Mouse (Mus musculus) kidney, embryonic 15.5 days (tissue): Measurements from ENCODE around the gene Polr2h. TPM values are rescaled to one million over a fixed set of nuclear protein-coding genes. Genes with fewer than 3 reads are reported as not detected.
A peak's percentile ranks its signal among the peaks of the same experiment; 100 is the strongest.

ENCODE experiments used
- ATAC-seq: fragments of 200-750 bp; cut with Nextera tagmentation; replicated peaks from 2 replicates; pipeline ENCODE4 v1.8.0; 2017; ENCODE audit warnings: moderate TSS enrichment; ENCODE audit not compliant: low FRiP score
- H3K27ac ChIP-seq: fragments of 300-500 bp; sonication (generic); 2 replicates; pipeline ENCODE4 v1.5.1; 2015; ENCODE audit warnings: mild to moderate bottlenecking, inconsistent platforms
- H3K27me3 ChIP-seq: fragments of 300-500 bp; sonication (generic); 2 replicates; pipeline ENCODE4 v1.6.1; 2015; ENCODE audit warnings: inconsistent platforms
- H3K36me3 ChIP-seq: fragments of 300-500 bp; sonication (generic); 2 replicates; pipeline ENCODE4 v1.6.1; 2015; ENCODE audit warnings: inconsistent platforms
- H3K4me1 ChIP-seq: fragments of 300-500 bp; sonication (generic); 2 replicates; pipeline ENCODE4 v1.6.1; 2015; ENCODE audit warnings: inconsistent platforms
- H3K4me2 ChIP-seq: fragments of 300-500 bp; sonication (generic); 2 replicates; pipeline ENCODE4 v1.6.1; 2015; ENCODE audit warnings: moderate library complexity, mild to moderate bottlenecking, inconsistent platforms
- H3K4me3 ChIP-seq: fragments of 300-500 bp; sonication (generic); replicated peaks from 2 replicates; pipeline ENCODE4 v1.5.1; 2015; ENCODE audit warnings: mild to moderate bottlenecking, inconsistent platforms
- H3K9ac ChIP-seq: fragments of 300-500 bp; sonication (generic); 2 replicates; pipeline ENCODE4 v1.6.1; 2015; ENCODE audit warnings: mild to moderate bottlenecking, inconsistent platforms
- H3K9me3 ChIP-seq: fragments of 300-500 bp; sonication (generic); replicated peaks from 2 replicates; pipeline ENCODE4 v1.6.1; 2016; ENCODE audit warnings: inconsistent platforms
- WGBS: fragments of 180-500 bp; shearing (Covaris S2); methylation state at CpG from one replicate; pipeline ENCODE4 v1.1.7; 2015; ENCODE audit warnings: mixed read lengths; 5-methylcytosine and 5-hydroxymethylcytosine counted together
- polyA plus RNA-seq: library from polyadenylated mRNA; unstranded; fragments of >200 nt; fragmentation: Nextera tagmentation; extraction: Ambion mirVana; gene quantifications from 2 replicates; pipeline ENCODE4 v1.2.1, GENCODE M21; 2015

Polr2h gene
- polyA plus RNA-seq, 1 experiment from 2014 or later = 116 TPM

- H3K9ac ChIP-seq = no peak overlapping the region
- peaks cover 31% of the 10 kb centered on the region for H3K4me1 ChIP-seq
- H3K4me3 ChIP-seq = no peak overlapping the region
- peaks cover 70% of the 10 kb centered on the region for H3K36me3 ChIP-seq
- 92% methylated on average over 3 of the region's 3 CpGs for WGBS
- H3K9me3 ChIP-seq = no peaks in the 10 kb centered on the region
- H3K4me2 ChIP-seq = no peak overlapping the region
- H3K27me3 ChIP-seq = no peaks in the 10 kb centered on the region
- no peak for ATAC-seq
- no peak overlapping the region for H3K27ac ChIP-seq
These were observed 26.7 kb upstream of the Polr2h start for GRCm38 (mm10) chr16:20690774-20691173.

DNA sequence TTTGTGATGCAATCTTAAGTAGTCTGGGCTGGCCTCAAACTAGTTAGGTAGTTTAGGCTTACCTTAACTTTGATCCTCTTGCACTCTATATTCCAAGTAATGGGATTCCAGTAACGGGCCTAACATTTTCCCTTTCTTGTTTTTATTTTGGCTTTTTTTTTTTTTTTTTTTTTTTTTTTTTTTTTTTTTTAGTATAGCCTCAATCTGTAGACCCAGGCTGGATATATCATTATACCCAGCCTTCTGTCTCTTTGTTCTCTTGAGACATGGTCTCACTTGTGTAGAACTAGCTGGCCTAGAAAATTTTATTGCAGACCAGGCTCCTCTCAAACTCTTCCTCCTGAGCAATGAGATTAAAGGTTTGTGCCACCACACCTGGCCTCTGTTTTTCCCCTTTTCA lies 25.8 kb upstream of the Polr2h start:
- Histone ChIP-seq H3K27ac (no peak overlapping the region), H3K9ac (no peak overlapping the region), H3K4me2 (no peak overlapping the region), H3K9me3 (no peaks in the 10 kb centered on the region), H3K36me3 (peaks cover 61% of the 10 kb centered on the region), H3K4me3 (no peak overlapping the region), H3K27me3 (peaks cover 4% of the 10 kb centered on the region; the same call in 1 of the 2 replicates), H3K4me1 (peaks cover 40% of the 10 kb centered on the region)
- WGBS = 67% methylated on average over 1 of the region's 1 CpGs
- ATAC-seq = no peak

DNA sequence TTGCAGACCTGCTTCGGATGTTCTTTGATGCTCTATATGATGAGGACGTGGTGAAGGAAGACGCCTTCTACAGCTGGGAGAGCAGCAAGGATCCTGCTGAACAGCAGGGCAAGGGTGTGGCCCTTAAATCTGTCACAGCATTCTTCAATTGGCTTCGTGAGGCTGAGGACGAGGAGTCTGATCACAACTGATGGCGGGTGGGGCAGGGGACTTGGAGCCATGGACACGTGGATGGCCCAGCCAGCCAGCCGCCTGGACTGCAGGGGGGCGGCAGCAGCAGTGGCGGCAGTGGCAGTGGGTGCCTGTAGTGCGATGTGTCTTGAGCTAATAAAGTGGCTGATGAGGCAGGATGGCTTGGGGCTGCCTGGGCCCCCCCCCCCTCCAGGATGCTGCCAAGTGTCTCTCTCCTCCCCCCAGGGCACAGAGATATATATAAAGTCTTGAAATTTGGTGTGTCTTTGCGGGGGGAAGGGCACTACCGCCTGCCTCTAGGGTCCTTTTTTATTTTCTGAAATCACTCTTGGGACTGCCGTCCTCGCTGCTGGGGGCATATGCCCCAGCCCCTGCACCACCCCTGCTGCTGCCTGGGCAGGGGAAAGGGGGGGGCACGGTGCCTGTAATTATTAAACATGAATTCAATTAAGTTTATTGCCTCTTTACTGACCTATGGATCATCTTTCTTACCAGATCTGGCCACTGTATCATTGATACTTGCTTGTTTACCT lies 25.1 kb upstream of the Polr2h start:
- Histone ChIP-seq H3K27me3 (peaks cover 4% of the 10 kb centered on the region; the same call in 1 of the 2 replicates), H3K36me3 (peaks cover 53% of the 10 kb centered on the region), H3K27ac (peak overlapping the region; percentile 93; the same call in 1 of the 2 replicates), H3K4me2 (peak overlapping the region; percentile 90; the same call in 1 of the 2 replicates), H3K9ac (no peak overlapping the region), H3K4me1 (peaks cover 40% of the 10 kb centered on the region), H3K9me3 (no peaks in the 10 kb centered on the region), H3K4me3 (peak overlapping the region; percentile 65)
- no peak for ATAC-seq
- WGBS = 44% methylated on average over 16 of the region's 16 CpGs

- peak within 1 kb of the TSS; percentile 93 for H3K27ac ChIP-seq
- H3K4me3 ChIP-seq = peak within 1 kb of the TSS; percentile 65
- peak within 1 kb of the TSS; percentile 72 for H3K9ac ChIP-seq
- H3K36me3 ChIP-seq = peaks cover 45% of the 10 kb centered on the region
- H3K4me2 ChIP-seq = peak within 1 kb of the TSS; percentile 90
- H3K9me3 ChIP-seq = no peaks in the 10 kb centered on the region
- peaks cover 40% of the 10 kb centered on the region for H3K4me1 ChIP-seq
- ATAC-seq = peak; percentile 96
- H3K27me3 ChIP-seq = peaks cover 4% of the 10 kb centered on the region; the same call in 1 of the 2 replicates
- under 1% methylated on average over 37 of the region's 37 CpGs for WGBS
These were observed 24.3 kb upstream of the Polr2h start, which contains the start of gene Fam131a for GRCm38 (mm10) chr16:20693111-20693701. Fam131a (plus strand) TSS chr16:20693241.

- WGBS = 74% methylated on average over 8 of the region's 8 CpGs
- H3K27ac ChIP-seq = 0 out of 2 replicates have a peak overlapping the region, but pooled peaks have one; percentile 33
- no peak overlapping the region for H3K9ac ChIP-seq
- H3K4me3 ChIP-seq = 0 out of 2 replicates have a peak overlapping the region, but pooled peaks have one; percentile 37
- peaks cover 35% of the 10 kb centered on the region for H3K36me3 ChIP-seq
- peak overlapping the region; percentile 62 for H3K4me2 ChIP-seq
- H3K27me3 ChIP-seq = peaks cover 4% of the 10 kb centered on the region; the same call in 1 of the 2 replicates
- H3K9me3 ChIP-seq = no peaks in the 10 kb centered on the region
- no peak for ATAC-seq
- H3K4me1 ChIP-seq = peaks cover 40% of the 10 kb centered on the region
These were observed 22.7 kb upstream of the Polr2h start for GRCm38 (mm10) chr16:20694781-20695180.

- Histone ChIP-seq H3K36me3 (peaks cover 29% of the 10 kb centered on the region), H3K9me3 (no peaks in the 10 kb centered on the region), H3K27me3 (peaks cover 4% of the 10 kb centered on the region; the same call in 1 of the 2 replicates), H3K9ac (0 out of 2 replicates have a peak overlapping the region, but pooled peaks have one; percentile 10), H3K4me2 (peak overlapping the region; percentile 62), H3K4me1 (peaks cover 45% of the 10 kb centered on the region), H3K4me3 (peak overlapping the region; percentile 37), H3K27ac (0 out of 2 replicates have a peak overlapping the region, but pooled peaks have one; percentile 13)
- 3% methylated on average over 46 of the region's 46 CpGs for WGBS
- ATAC-seq = peak; percentile 68
These were observed 21.7 kb upstream of the Polr2h start for GRCm38 (mm10) chr16:20695622-20696323.

GRCm38 (mm10) chr16:20699266-20699665 lies 18.2 kb upstream of the Polr2h start:
- Histone ChIP-seq H3K9ac (no peak overlapping the region), H3K9me3 (no peaks in the 10 kb centered on the region), H3K36me3 (peaks cover 15% of the 10 kb centered on the region), H3K27me3 (peaks cover 4% of the 10 kb centered on the region; the same call in 1 of the 2 replicates), H3K4me1 (peaks cover 47% of the 10 kb centered on the region), H3K4me3 (no peak overlapping the region), H3K27ac (no peak overlapping the region), H3K4me2 (no peak overlapping the region)
- ATAC-seq = no peak
- WGBS = 87% methylated on average over 5 of the region's 5 CpGs

GRCm38 (mm10) chr16:20700036-20700435 lies 17.4 kb upstream of the Polr2h start:
- WGBS = 47% methylated on average over 5 of the region's 5 CpGs
- H3K9me3 ChIP-seq = no peaks in the 10 kb centered on the region
- no peak overlapping the region for H3K4me3 ChIP-seq
- no peak overlapping the region for H3K9ac ChIP-seq
- peaks cover 4% of the 10 kb centered on the region; the same call in 1 of the 2 replicates for H3K27me3 ChIP-seq
- H3K27ac ChIP-seq = no peak overlapping the region
- peaks cover 22% of the 10 kb centered on the region for H3K36me3 ChIP-seq
- no peak for ATAC-seq
- H3K4me1 ChIP-seq = peaks cover 41% of the 10 kb centered on the region
- no peak overlapping the region for H3K4me2 ChIP-seq

- Histone ChIP-seq H3K9ac (no peak overlapping the region), H3K36me3 (peaks cover 33% of the 10 kb centered on the region), H3K4me1 (peaks cover 29% of the 10 kb centered on the region), H3K4me3 (no peak overlapping the region), H3K27me3 (peaks cover 1% of the 10 kb centered on the region; the same call in 1 of the 2 replicates), H3K4me2 (no peak overlapping the region), H3K9me3 (no peaks in the 10 kb centered on the region), H3K27ac (peak overlapping the region; percentile 90)
- WGBS = 25% methylated on average over 7 of the region's 7 CpGs
- peak; percentile 76 for ATAC-seq
These were observed 16.1 kb upstream of the Polr2h start for GRCm38 (mm10) chr16:20701316-20701715.

GRCm38 (mm10) chr16:20701729-20702521 lies 15.5 kb upstream of the Polr2h start:
- Histone ChIP-seq H3K4me1 (peaks cover 25% of the 10 kb centered on the region), H3K27me3 (no peaks in the 10 kb centered on the region), H3K4me2 (peak overlapping the region; percentile 33), H3K9me3 (no peaks in the 10 kb centered on the region), H3K27ac (peak overlapping the region; percentile 90), H3K9ac (0 out of 2 replicates have a peak overlapping the region, but pooled peaks have one; percentile 31), H3K4me3 (no peak overlapping the region), H3K36me3 (peaks cover 39% of the 10 kb centered on the region)
- 21% methylated on average over 12 of the region's 12 CpGs for WGBS
- peak; percentile 44 for ATAC-seq

DNA sequence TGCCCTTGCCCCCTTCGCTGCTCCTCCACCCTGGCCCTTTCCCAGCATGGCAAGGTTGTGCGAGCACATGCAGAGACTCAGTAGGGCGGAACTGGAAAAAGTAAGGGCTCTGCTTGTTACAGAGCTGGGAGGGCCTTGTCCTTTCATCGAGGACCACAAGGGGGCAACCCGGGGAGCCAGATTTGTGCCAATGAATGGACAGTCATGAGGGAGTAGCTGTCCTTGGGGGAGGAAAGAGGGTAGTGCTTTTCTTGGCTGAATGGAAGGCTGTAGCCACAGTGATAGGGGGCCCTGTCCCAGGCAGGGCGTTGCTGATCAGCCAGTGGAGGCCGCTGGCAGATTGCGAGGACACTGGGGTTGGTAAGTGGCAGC lies 15.0 kb upstream of the Polr2h start:
- no peaks in the 10 kb centered on the region for H3K9me3 ChIP-seq
- peak overlapping the region; percentile 33 for H3K4me2 ChIP-seq
- peak; percentile 76 for ATAC-seq
- H3K9ac ChIP-seq = 0 out of 2 replicates have a peak overlapping the region, but pooled peaks have one; percentile 31
- H3K36me3 ChIP-seq = peaks cover 45% of the 10 kb centered on the region
- H3K27me3 ChIP-seq = no peaks in the 10 kb centered on the region
- peak overlapping the region; percentile 90 for H3K27ac ChIP-seq
- peaks cover 25% of the 10 kb centered on the region for H3K4me1 ChIP-seq
- 8% methylated on average over 8 of the region's 8 CpGs for WGBS
- H3K4me3 ChIP-seq = no peak overlapping the region
